Mouse (Mus musculus) limb, embryonic 14.5 days (tissue): ENCODE data around the gene Canx. TPM values are rescaled to one million over a fixed set of nuclear protein-coding genes. Genes with fewer than 3 reads are reported as not detected.

Experiments
- ATAC-seq: fragments of 200-750 bp; cut with Nextera tagmentation; 2 replicates; pipeline ENCODE4 v1.8.0; 2017; ENCODE audit warnings: low read depth, moderate number of reproducible peaks, moderate TSS enrichment; ENCODE audit not compliant: low FRiP score
- DNase-seq: peaks from one replicate; pipeline ENCODE4 v3.0.0-alpha.2; 2015; ENCODE audit warnings: low spot score
- H3K27ac ChIP-seq: fragments of 300-500 bp; sonication (generic); replicated peaks from 2 replicates; pipeline ENCODE4 v1.5.1; 2014; ENCODE audit warnings: low read depth, mild to moderate bottlenecking, low read length, moderate library complexity, mixed read lengths
- H3K27me3 ChIP-seq: fragments of 300-500 bp; sonication (generic); 2 replicates; pipeline ENCODE4 v1.6.1; 2014; ENCODE audit warnings: low read length, mixed read lengths; ENCODE audit not compliant: control insufficient read depth, insufficient read depth
- H3K36me3 ChIP-seq: fragments of 300-500 bp; sonication (generic); 2 replicates; pipeline ENCODE4 v1.6.1; 2014; ENCODE audit warnings: mild to moderate bottlenecking, low read length, moderate library complexity, mixed read lengths; ENCODE audit not compliant: control insufficient read depth, insufficient read depth
- H3K4me1 ChIP-seq: fragments of 300-500 bp; sonication (generic); 2 replicates; pipeline ENCODE4 v1.6.1; 2014; ENCODE audit warnings: antibody characterized with exemption, low read length, mixed read lengths; ENCODE audit not compliant: control insufficient read depth, insufficient read depth
- H3K4me2 ChIP-seq: fragments of 300-500 bp; sonication (generic); replicated peaks from 2 replicates; pipeline ENCODE4 v1.6.1; 2014; ENCODE audit warnings: low read depth, mild to moderate bottlenecking, low read length, moderate library complexity; ENCODE audit not compliant: severe bottlenecking
- H3K4me3 ChIP-seq: fragments of 300-500 bp; sonication (generic); replicated peaks from 2 replicates; pipeline ENCODE4 v1.5.1; 2014; ENCODE audit warnings: low read length
- H3K9ac ChIP-seq: fragments of 300-500 bp; sonication (generic); 2 replicates; pipeline ENCODE4 v1.6.1; 2014; ENCODE audit warnings: mild to moderate bottlenecking, low read depth, low read length, moderate library complexity; ENCODE audit not compliant: severe bottlenecking
- H3K9me3 ChIP-seq: fragments of 300-500 bp; sonication (generic); 2 replicates; pipeline ENCODE4 v1.6.1; 2016; ENCODE audit warnings: low read length; ENCODE audit not compliant: control insufficient read depth
- POLR2A ChIP-seq: fragments of 200-500 bp; IDR thresholded peaks from 2 replicates; pipeline ENCODE4 v1.8.0; 2012; ENCODE audit warnings: inconsistent platforms, mild to moderate bottlenecking, moderate library complexity, borderline replicate concordance; ENCODE audit not compliant: insufficient read depth, insufficient read length; ENCODE audit errors: extremely low read depth
- WGBS: fragments of 180-500 bp; shearing (Covaris S2); extraction: QIAGEN DNeasy Blood & Tissue Kit; methylation state at CpG from one replicate; pipeline ENCODE4 v1.1.7; 2014; 5-methylcytosine and 5-hydroxymethylcytosine counted together
- polyA plus RNA-seq, 2 experiments: library from polyadenylated mRNA; depleted of rRNA in 1 of 2; stranded (reverse) in 1 of 2; unstranded in 1 of 2; fragments of >200 nt; fragmentation: Nextera tagmentation in 1 of 2; extraction: Ambion mirVana in 1 of 2; gene quantifications; 2 replicates each; pipeline versions ENCODE4 v1.2.1 to v1.2.3; 2012 to 2014

Gene Canx
- polyA plus RNA-seq (2012; rRNA removed) (150 and 208 TPM in 2 replicates), polyA plus RNA-seq (2014; fragmentation: Nextera tagmentation; extraction: Ambion mirVana) (232 and 244 TPM in 2 replicates)

DNA sequence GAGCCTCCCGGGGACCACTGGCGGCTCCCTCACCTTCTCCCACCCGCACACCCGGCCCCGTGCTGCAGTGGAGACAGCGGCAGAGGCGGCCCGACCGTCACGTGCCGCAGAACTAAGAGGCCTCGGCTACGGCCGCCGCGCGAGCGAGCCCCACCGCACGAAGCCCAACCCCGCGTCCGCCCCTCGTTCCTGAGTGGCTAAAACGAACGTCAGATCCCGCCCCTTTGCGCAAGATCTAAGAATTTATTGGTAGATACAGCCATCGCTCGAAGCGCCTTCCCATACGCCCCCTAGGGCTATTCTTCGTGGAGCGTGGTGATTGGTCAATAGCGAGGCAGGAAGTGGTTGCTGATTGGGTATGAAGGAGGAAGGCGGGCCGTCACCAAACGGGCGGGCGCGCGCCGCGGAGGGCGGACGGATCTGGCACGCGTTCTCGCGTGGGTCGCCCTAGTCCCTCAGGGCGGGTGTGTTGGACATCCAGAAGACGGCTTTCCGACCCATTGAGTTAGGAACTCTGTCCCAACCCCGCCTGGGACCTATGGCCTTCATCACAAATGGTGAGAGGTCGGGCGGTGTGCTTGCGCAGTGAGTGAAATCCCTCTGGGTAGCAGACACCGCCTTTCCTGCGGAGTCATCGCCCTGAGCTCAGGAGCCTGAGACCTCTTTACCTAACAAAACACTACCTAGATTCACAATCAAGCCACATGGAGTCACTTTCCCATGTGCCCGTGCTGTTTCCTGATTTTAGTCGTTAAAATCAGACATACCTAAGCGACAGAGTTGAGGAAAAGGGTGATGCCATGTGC lies at the start of gene Canx:
TSS of gene Canx (minus strand) at position 178 of the 806 bp plus-strand sequence.
- ATAC-seq (peak; percentile 98), DNase-seq (peak; percentile 100)
- Histone ChIP-seq H3K4me1 (peaks cover 22% of the 10 kb centered on the region), H3K36me3 (no peaks in the 10 kb centered on the region), H3K9ac (peak within 1 kb of the TSS; percentile 98), H3K4me3 (peak within 1 kb of the TSS; percentile 96), H3K27ac (peak within 1 kb of the TSS; percentile 91), H3K27me3 (no peaks in the 10 kb centered on the region), H3K9me3 (no peaks in the 10 kb centered on the region), H3K4me2 (peak within 1 kb of the TSS; percentile 74)
- under 1% methylated on average over 64 of the region's 64 CpGs for WGBS
- TF ChIP-seq POLR2A, result peak; percentile 95; the same call in 1 of the 2 replicates

DNA sequence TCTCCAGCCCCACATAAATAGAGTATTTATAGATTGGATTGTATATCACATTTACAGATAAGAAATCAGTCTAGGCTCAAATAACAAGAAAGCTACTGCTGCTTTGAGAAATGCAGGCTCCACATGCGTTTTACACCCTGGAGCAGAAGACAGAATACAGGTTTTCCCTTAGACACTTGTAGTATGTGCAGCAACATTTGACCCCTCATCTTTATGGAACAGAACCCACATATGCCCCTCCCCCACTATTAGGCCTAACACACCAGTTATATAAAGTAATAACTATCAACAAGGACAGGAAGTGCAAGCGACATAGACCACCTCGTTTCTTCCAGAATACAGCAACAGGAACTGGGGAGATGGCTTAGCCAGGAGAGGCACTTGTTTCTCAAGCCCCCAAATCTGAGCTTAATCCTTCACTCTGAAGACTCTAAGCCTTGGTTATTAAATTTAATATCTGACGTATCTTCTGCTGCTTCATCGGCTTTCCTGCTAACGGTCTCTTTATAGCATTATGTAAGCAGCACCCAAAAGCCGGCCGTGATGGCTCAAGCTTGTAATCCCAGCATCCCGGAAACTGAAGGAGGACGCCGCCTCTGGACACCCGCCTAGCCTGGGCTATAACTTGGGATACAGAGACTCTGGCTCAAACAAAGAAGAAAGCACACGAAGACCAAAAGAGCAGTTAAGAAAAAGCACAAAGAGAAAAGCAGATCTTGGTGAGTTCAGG lies 49.0 kb upstream of the Canx start:
- Histone ChIP-seq H3K27ac (no peak overlapping the region), H3K9ac (no peak overlapping the region), H3K4me2 (no peak overlapping the region), H3K4me3 (no peak overlapping the region), H3K4me1 (peaks cover 9% of the 10 kb centered on the region), H3K9me3 (no peaks in the 10 kb centered on the region), H3K36me3 (peaks cover 10% of the 10 kb centered on the region), H3K27me3 (no peaks in the 10 kb centered on the region)
- no peak for TF ChIP-seq POLR2A
- ATAC-seq (no peak), DNase-seq (no peak)
- 87% methylated on average over 13 of the region's 13 CpGs for WGBS

DNA sequence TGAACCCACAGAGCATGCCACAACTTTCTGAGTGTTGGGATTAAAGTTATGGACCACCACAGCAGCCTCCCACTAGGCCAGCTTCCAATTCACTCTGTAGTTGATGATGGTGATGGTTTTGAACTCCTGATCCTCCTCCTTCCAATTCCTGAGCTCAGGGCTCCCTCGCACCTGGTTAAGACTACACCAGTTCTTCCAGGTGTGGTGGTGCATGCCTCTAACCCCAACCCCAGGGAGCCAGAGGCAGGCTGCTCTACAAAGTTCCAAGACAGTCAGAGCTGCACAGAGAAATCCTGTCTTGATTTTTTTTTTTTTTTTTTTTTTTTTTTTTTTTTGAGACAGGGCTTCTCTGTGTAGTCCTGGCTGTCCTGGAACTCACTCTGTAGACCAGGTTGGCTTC lies 48.1 kb upstream of the Canx start:
- WGBS, result 96% methylated on average over 1 of the region's 1 CpGs

DNA sequence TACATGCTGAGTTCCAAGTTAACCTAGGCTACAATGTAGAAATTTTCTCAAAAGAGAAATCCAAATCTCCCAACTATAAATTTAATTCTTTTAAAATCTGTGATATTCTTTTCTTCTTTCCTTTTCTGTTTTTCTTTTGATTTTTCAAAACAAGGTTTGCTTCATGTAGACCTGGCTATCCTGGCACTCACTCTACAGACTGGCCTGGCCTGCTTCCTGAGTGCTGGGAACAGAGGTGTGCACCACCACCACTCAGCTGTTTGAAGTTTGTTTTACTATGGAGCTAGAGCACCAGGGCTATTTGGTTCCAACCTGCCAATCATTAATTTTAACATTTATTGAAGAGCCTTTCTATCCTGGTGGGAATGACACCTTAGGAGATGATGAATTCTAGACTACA lies 47.6 kb upstream of the Canx start:
- TF ChIP-seq POLR2A, result no peak
- no peak overlapping the region for H3K4me3 ChIP-seq
- H3K9ac ChIP-seq, result no peak overlapping the region
- no peak overlapping the region for H3K4me2 ChIP-seq
- no peaks in the 10 kb centered on the region for H3K9me3 ChIP-seq
- no peak overlapping the region for H3K27ac ChIP-seq
- DNase-seq (no peak), ATAC-seq (no peak)
- H3K36me3 ChIP-seq, result no peaks in the 10 kb centered on the region
- no peaks in the 10 kb centered on the region for H3K27me3 ChIP-seq
- H3K4me1 ChIP-seq, result peaks cover 7% of the 10 kb centered on the region; the same call in 1 of the 2 replicates

More for the DNA sequence above, 48.1 kb upstream of the Canx start:
- H3K27me3 ChIP-seq, result no peaks in the 10 kb centered on the region
- H3K4me2 ChIP-seq, result no peak overlapping the region
- no peak for TF ChIP-seq POLR2A
- H3K9me3 ChIP-seq, result no peaks in the 10 kb centered on the region
- H3K27ac ChIP-seq, result no peak overlapping the region
- DNase-seq, result no peak
- ATAC-seq, result no peak
- no peak overlapping the region for H3K9ac ChIP-seq
- no peak overlapping the region for H3K4me3 ChIP-seq
- peaks cover 2% of the 10 kb centered on the region; the same call in 1 of the 2 replicates for H3K36me3 ChIP-seq
- peaks cover 7% of the 10 kb centered on the region; the same call in 1 of the 2 replicates for H3K4me1 ChIP-seq

DNA sequence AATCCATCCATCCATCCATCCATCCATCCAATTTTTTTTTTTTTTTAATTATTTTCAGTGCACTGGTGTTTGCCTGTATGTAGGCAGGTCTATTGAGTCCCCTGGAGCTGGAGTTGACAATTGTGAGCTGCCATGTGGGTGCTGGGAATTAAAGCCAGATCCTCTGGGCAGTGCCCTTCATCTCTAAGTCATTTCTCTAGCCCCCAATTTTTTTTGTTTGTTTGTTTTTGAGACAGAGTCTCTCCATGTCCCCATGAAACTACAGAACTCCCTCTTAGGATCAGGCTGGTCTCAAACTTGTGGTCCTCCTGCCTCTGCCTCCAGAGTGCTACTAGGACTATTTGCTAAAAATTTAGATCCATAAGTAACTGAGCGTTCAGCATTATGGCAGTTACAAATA lies 46.4 kb upstream of the Canx start:
- DNase-seq (no peak), ATAC-seq (no peak)
- Histone ChIP-seq H3K9ac (no peak overlapping the region), H3K27ac (no peak overlapping the region), H3K9me3 (no peaks in the 10 kb centered on the region), H3K36me3 (no peaks in the 10 kb centered on the region), H3K4me1 (peaks cover 7% of the 10 kb centered on the region; the same call in 1 of the 2 replicates), H3K4me2 (no peak overlapping the region; the same call in 1 of the 2 replicates), H3K4me3 (no peak overlapping the region), H3K27me3 (no peaks in the 10 kb centered on the region)
- 88% methylated on average over 1 of the region's 1 CpGs for WGBS
- TF ChIP-seq POLR2A, result no peak
